ENCODE assay signal across 20 mouse cellular contexts in genomic region chr2:105916671-105917070, GRCm38 (mm10). TPM values are rescaled to one million over a fixed set of nuclear protein-coding genes. Genes with fewer than 3 reads are reported as not detected.
DNase-seq lines count a peak whose midpoint lies in the region; ATAC-seq and TF ChIP-seq lines count a peak whose summit lies in the region.
"Had no signal": no experiment of that assay in that cellular context is flagged by ENCODE, and none has a peak within 500 bp of the region (broad histone marks: within the 10 kb centered on the region; RNA-seq: fewer than 3 reads in every experiment).

No protein-coding gene starts in this region.

- 0 out of 4 replicates have a peak, but pooled peaks of 1 of the 2 experiments have one; percentile 11 for TF ChIP-seq EP300 in MEL (IDR thresholded peaks at IDR 0.05; ENCODE audit: low read depth in 1 of 2, low read length in 2 of 2)

- H3K4me3 ChIP-seq in embryonic facial prominence, embryonic 14.5 days (ENCODE audit: low read depth, low read length) = no peak overlapping the region
- no peak overlapping the region for H3K4me3 ChIP-seq in embryonic facial prominence, embryonic 10.5 days
- H3K4me3 ChIP-seq in MEL (ENCODE audit: control insufficient read depth in 1 of 2, insufficient read depth in 1 of 2, low read depth in 2 of 2, low read length in 2 of 2) = no peak overlapping the region
- H3K4me3 ChIP-seq in embryonic fibroblast, embryonic 13.5 days (ENCODE audit: insufficient read depth, low read length) = no peak overlapping the region
- no peak overlapping the region for H3K4me3 ChIP-seq in intestine, postnatal 0 days (ENCODE audit: low read depth, low read length)
- H3K4me3 ChIP-seq: forebrain, embryonic 10.5 days; heart, embryonic 12.5 days; hindbrain, embryonic 15.5 days; limb, embryonic 15.5 days; midbrain, embryonic 12.5 days had no signal

- no peaks in the 10 kb centered on the region for H3K36me3 ChIP-seq in embryonic facial prominence, embryonic 14.5 days (ENCODE audit: control insufficient read depth, insufficient read depth, low read length)
- peaks cover 3% of the 10 kb centered on the region; the same call in 1 of the 2 replicates for H3K36me3 ChIP-seq in embryonic facial prominence, embryonic 10.5 days (replicated peaks)
- H3K36me3 ChIP-seq in MEL (ENCODE audit: control insufficient read depth in 1 of 2, insufficient read depth in 2 of 2, low read length in 2 of 2) = peaks cover 3 to 6% of the 10 kb centered on the region in 2 experiments; a peak in 3 of 4 replicates
- no peaks in the 10 kb centered on the region for H3K36me3 ChIP-seq in intestine, postnatal 0 days (ENCODE audit: control insufficient read depth, insufficient read depth)
- H3K36me3 ChIP-seq: hindbrain, embryonic 15.5 days; limb, embryonic 15.5 days; midbrain, embryonic 12.5 days had no signal

- H3K4me2 ChIP-seq in embryonic facial prominence, embryonic 14.5 days (ENCODE audit: low read depth, low read length) = no peak overlapping the region
- H3K4me2 ChIP-seq in intestine, postnatal 0 days (replicated peaks; ENCODE audit: low read depth) = no peak overlapping the region
- H3K4me2 ChIP-seq: heart, embryonic 12.5 days; hindbrain, embryonic 15.5 days; limb, embryonic 15.5 days; midbrain, embryonic 12.5 days had no signal

- DNase-seq in embryonic facial prominence, embryonic 14.5 days (ENCODE audit: low spot score) = peak; percentile 7
- DNase-seq in embryonic facial prominence, embryonic 10.5 days (ENCODE audit: low spot score) = no peak
- DNase-seq in 3134 (ENCODE audit: extremely low read depth, insufficient read length, low spot score) = peak; percentile 65
- DNase-seq in MEL (ENCODE audit: low read depth, low spot score) = peak; percentile 61
- DNase-seq in thymus, adult 18-20 months = no peak
- DNase-seq: cerebellum, adult 11-12 months; gastrocnemius, postnatal 25 days; heart, postnatal 36 days; kidney, adult 8-10 months; kidney, postnatal 4 days; lung, postnatal 4 days had no signal

- no peak overlapping the region for H3K27ac ChIP-seq in embryonic facial prominence, embryonic 14.5 days (replicated peaks; ENCODE audit: low read depth, low read length)
- no peak overlapping the region for H3K27ac ChIP-seq in embryonic facial prominence, embryonic 10.5 days (replicated peaks)
- peak overlapping the region; percentile 39; the same call in 1 of the 2 replicates for H3K27ac ChIP-seq in MEL (ENCODE audit: control insufficient read depth, low read depth, low read length)
- 0 out of 2 replicates have a peak overlapping the region, but pooled peaks have one; percentile 49 for H3K27ac ChIP-seq in embryonic fibroblast, embryonic 13.5 days (ENCODE audit: insufficient read depth, low read length)
- H3K27ac ChIP-seq in intestine, postnatal 0 days (ENCODE audit: low read depth, low read length) = no peak overlapping the region
- H3K27ac ChIP-seq: forebrain, embryonic 10.5 days; hindbrain, embryonic 15.5 days; limb, embryonic 15.5 days; midbrain, embryonic 12.5 days had no signal

- no peaks in the 10 kb centered on the region for H3K4me1 ChIP-seq in embryonic facial prominence, embryonic 14.5 days (ENCODE audit: control insufficient read depth, insufficient read depth, low read length)
- H3K4me1 ChIP-seq in embryonic facial prominence, embryonic 10.5 days = no peaks in the 10 kb centered on the region
- peaks cover 6 to 14% of the 10 kb centered on the region in 2 experiments for H3K4me1 ChIP-seq in MEL (ENCODE audit: control insufficient read depth in 1 of 2, insufficient read depth in 2 of 2, low read length in 2 of 2)
- H3K4me1 ChIP-seq in embryonic fibroblast, embryonic 13.5 days (ENCODE audit: control insufficient read depth, insufficient read depth, low read length) = 0 out of 2 replicates have a peak, but pooled peaks cover 4% of the 10 kb centered on the region
- H3K4me1 ChIP-seq in intestine, postnatal 0 days (replicated peaks; ENCODE audit: control insufficient read depth, insufficient read depth, low read length) = no peaks in the 10 kb centered on the region
- H3K4me1 ChIP-seq: heart, embryonic 12.5 days; hindbrain, embryonic 15.5 days; limb, embryonic 15.5 days had no signal

- TF ChIP-seq CTCF in MEL (IDR thresholded peaks at IDR 0.05 in 2 of 3, conservative IDR thresholded peaks at IDR 0.05 in 1 of 3; ENCODE audit: control insufficient read depth in 1 of 3, insufficient read depth in 1 of 3, low read depth in 2 of 3, low read length in 3 of 3, poor library complexity in 1 of 3, severe bottlenecking in 1 of 3) = no peak
- TF ChIP-seq CTCF in embryonic fibroblast, embryonic 13.5 days (IDR thresholded peaks at IDR 0.05; ENCODE audit: borderline replicate concordance, insufficient read depth, low read length) = no peak
- no peak for TF ChIP-seq CTCF in intestine, postnatal 0 days (IDR thresholded peaks at IDR 0.05; ENCODE audit: low read depth)

- no peaks in the 10 kb centered on the region for H3K9me3 ChIP-seq in embryonic facial prominence, embryonic 14.5 days (ENCODE audit: control insufficient read depth, low read length)
- H3K9me3 ChIP-seq in embryonic facial prominence, embryonic 10.5 days = no peaks in the 10 kb centered on the region
- H3K9me3 ChIP-seq in MEL (replicated peaks; ENCODE audit: insufficient read depth, low read length) = no peaks in the 10 kb centered on the region
- no peaks in the 10 kb centered on the region for H3K9me3 ChIP-seq in intestine, postnatal 0 days (ENCODE audit: control insufficient read depth)
- H3K9me3 ChIP-seq: G1E; heart, embryonic 12.5 days; hindbrain, embryonic 15.5 days; limb, embryonic 15.5 days; midbrain, embryonic 12.5 days had no signal

- no peak for ATAC-seq in embryonic facial prominence, embryonic 14.5 days (ENCODE audit: low read depth)
- ATAC-seq in intestine, postnatal 0 days = no peak
- ATAC-seq: CD4-positive, CD25-positive, alpha-beta regulatory T cell, adult 4 months had no signal

- no peak overlapping the region for H3K9ac ChIP-seq in embryonic facial prominence, embryonic 14.5 days (ENCODE audit: low read depth, low read length)
- no peak overlapping the region for H3K9ac ChIP-seq in MEL (ENCODE audit: control insufficient read depth, low read depth, low read length, poor library complexity, severe bottlenecking)
- no peak overlapping the region for H3K9ac ChIP-seq in intestine, postnatal 0 days (ENCODE audit: low read depth, low read length)
- H3K9ac ChIP-seq: heart, embryonic 12.5 days; hindbrain, embryonic 15.5 days; limb, embryonic 15.5 days; midbrain, embryonic 12.5 days had no signal

- WGBS in embryonic facial prominence, embryonic 14.5 days = 92% methylated on average over 1 of the region's 1 CpGs
- 96% methylated on average over 1 of the region's 1 CpGs for WGBS in embryonic facial prominence, embryonic 10.5 days
- WGBS in intestine, postnatal 0 days = 95% methylated on average over 1 of the region's 1 CpGs

- H3K79me2 ChIP-seq in MEL (ENCODE audit: control insufficient read depth, insufficient read depth, low read length, poor library complexity) = peaks cover 1% of the 10 kb centered on the region; the same call in 1 of the 2 replicates

- no peak for TF ChIP-seq POLR2A in MEL (IDR thresholded peaks at IDR 0.05; ENCODE audit: control insufficient read depth in 1 of 2, insufficient read depth in 1 of 2, low read depth in 1 of 2, low read length in 2 of 2, poor library complexity in 1 of 2)
- TF ChIP-seq POLR2A in embryonic fibroblast, embryonic 13.5 days (IDR thresholded peaks at IDR 0.05; ENCODE audit: low read depth, low read length) = no peak

- no peak for TF ChIP-seq RAD21 in MEL (IDR thresholded peaks at IDR 0.05; ENCODE audit: low read depth, low read length)

- H3K27me3 ChIP-seq in embryonic facial prominence, embryonic 14.5 days (replicated peaks; ENCODE audit: control insufficient read depth, insufficient read depth, low read length) = no peaks in the 10 kb centered on the region
- no peaks in the 10 kb centered on the region for H3K27me3 ChIP-seq in embryonic facial prominence, embryonic 10.5 days (replicated peaks; ENCODE audit: low read depth, poor library complexity, severe bottlenecking)
- no peaks in the 10 kb centered on the region for H3K27me3 ChIP-seq in MEL (ENCODE audit: control insufficient read depth in 1 of 2, insufficient read depth in 2 of 2, low read length in 2 of 2)
- H3K27me3 ChIP-seq in intestine, postnatal 0 days (replicated peaks; ENCODE audit: control insufficient read depth, insufficient read depth, low read length) = no peaks in the 10 kb centered on the region
- H3K27me3 ChIP-seq: heart, embryonic 12.5 days; hindbrain, embryonic 15.5 days; limb, embryonic 15.5 days had no signal

TF ChIP-seq in MEL, 35 proteins besides CTCF, POLR2A, EP300 and RAD21:
- TF ChIP-seq GABPA (IDR thresholded peaks at IDR 0.05; ENCODE audit: low read depth, low read length) (peak; percentile 66; the same call in 1 of the 2 replicates), TCF12 (IDR thresholded peaks at IDR 0.05; ENCODE audit: low read depth, low read length) (no peak), USF1 (IDR thresholded peaks at IDR 0.05; ENCODE audit: low read depth, low read length) (peak; percentile 64; the same call in 1 of the 2 replicates), ETS1 (IDR thresholded peaks at IDR 0.05; ENCODE audit: low read depth, low read length) (peak; percentile 48; the same call in 1 of the 2 replicates), MAFK (IDR thresholded peaks at IDR 0.05; ENCODE audit: borderline replicate concordance, low read depth, low read length) (0 out of 2 replicates have a peak, but pooled peaks have one; percentile 37)

RNA-seq across cellular contexts. Expression of gene Immp1l, which starts 12.2 kb away (rescaled TPM):
- polyA plus RNA-seq in embryonic facial prominence, embryonic 14.5 days (2014; fragmentation: Nextera tagmentation; extraction: Ambion mirVana) = 138 and 145 TPM in 2 replicates
- polyA plus RNA-seq in embryonic facial prominence, embryonic 10.5 days (2016; fragmentation: Nextera tagmentation; extraction: Ambion mirVana) = 124 and 133 TPM in 2 replicates
- total RNA-seq in MEL (2012; rRNA removed) = 49.8 and 55.4 TPM in 2 replicates
- 100 to 1,000 TPM in 1 of 2 experiments, 10 to 100 TPM in 1; 44.7 to 156 TPM for polyA plus RNA-seq in MEL (2012; ENCODE audit: insufficient read depth in 1 of 2, insufficient read length in 2 of 2, low read depth in 1 of 2, low replicate concordance in 2 of 2, missing spikeins in 1 of 2)
- 48.0 and 48.7 TPM in 2 replicates for polyA plus RNA-seq in embryonic fibroblast, embryonic 13.5 days (2011; ENCODE audit: insufficient read length, low read depth, missing spikeins)
- 97.6 and 102 TPM in 2 replicates for polyA plus RNA-seq in intestine, postnatal 0 days (2015; fragmentation: Nextera tagmentation; extraction: Ambion mirVana)

RNA-seq across cellular contexts. Expression of gene Elp4, which starts 12.3 kb away (rescaled TPM):
- 28.8 and 32.3 TPM in 2 replicates for polyA plus RNA-seq in embryonic facial prominence, embryonic 14.5 days (2014; fragmentation: Nextera tagmentation; extraction: Ambion mirVana)
- polyA plus RNA-seq in embryonic facial prominence, embryonic 10.5 days (2016; fragmentation: Nextera tagmentation; extraction: Ambion mirVana) = 52.6 and 61.8 TPM in 2 replicates
- 16.0 and 17.8 TPM in 2 replicates for total RNA-seq in MEL (2012; rRNA removed)
- 10 to 100 TPM in 1 of 2 experiments, not detected in 1; 15.8 TPM for polyA plus RNA-seq in MEL (2012; ENCODE audit: insufficient read depth in 1 of 2, insufficient read length in 2 of 2, low read depth in 1 of 2, low replicate concordance in 2 of 2, missing spikeins in 1 of 2)
- polyA plus RNA-seq in embryonic fibroblast, embryonic 13.5 days (2011; ENCODE audit: insufficient read length, low read depth, missing spikeins) = 17.8 and 24.1 TPM in 2 replicates
- polyA plus RNA-seq in intestine, postnatal 0 days (2015; fragmentation: Nextera tagmentation; extraction: Ambion mirVana) = 11.2 and 11.6 TPM in 2 replicates

Comparison
In these comparisons a context has a peak if more than half of its experiments do, and no peak if none do; other contexts are left out.
1. DNase-seq: peak in embryonic facial prominence, embryonic 14.5 days (single experiment), 3134 (single experiment) and MEL (single experiment); none in embryonic facial prominence, embryonic 10.5 days (single experiment) and thymus, adult 18-20 months (0 of 2).
2. H3K27ac ChIP-seq: peak in MEL (single experiment) and embryonic fibroblast, embryonic 13.5 days (single experiment); none in embryonic facial prominence, embryonic 14.5 days (single experiment), embryonic facial prominence, embryonic 10.5 days (single experiment) and intestine, postnatal 0 days (single experiment).